Mouse (Mus musculus) midbrain, embryonic 13.5 days (tissue): ENCODE measurements at regions not wholly inside any gene's neighbourhood (a gene's known extent, or its start where the extent isn't known, plus 50 kb on each side); places are given as distances from the start of the nearest gene placed in this dataset.

Source experiments
- ATAC-seq: fragments of 200-750 bp; cut with Nextera tagmentation; 2 replicates; pipeline ENCODE4 v1.8.0; 2017; ENCODE audit warnings: mild to moderate bottlenecking, moderate TSS enrichment, moderate library complexity
- H3K27ac ChIP-seq: fragments of 300-500 bp; sonication (generic); 2 replicates; pipeline ENCODE4 v1.5.1; 2015; ENCODE audit warnings: inconsistent platforms, mild to moderate bottlenecking, moderate library complexity
- H3K27me3 ChIP-seq: fragments of 300-500 bp; sonication (generic); 2 replicates; pipeline ENCODE4 v1.6.1; 2015; ENCODE audit warnings: mild to moderate bottlenecking, inconsistent platforms
- H3K36me3 ChIP-seq: fragments of 300-500 bp; sonication (generic); 2 replicates; pipeline ENCODE4 v1.6.1; 2015; ENCODE audit warnings: mild to moderate bottlenecking, inconsistent platforms
- H3K4me1 ChIP-seq: fragments of 300-500 bp; sonication (generic); replicated peaks from 2 replicates; pipeline ENCODE4 v1.6.1; 2015; ENCODE audit warnings: inconsistent platforms
- H3K4me2 ChIP-seq: fragments of 300-500 bp; sonication (generic); replicated peaks from 2 replicates; pipeline ENCODE4 v1.6.1; 2015; ENCODE audit warnings: moderate library complexity, mild to moderate bottlenecking, inconsistent platforms
- H3K4me3 ChIP-seq: fragments of 300-500 bp; sonication (generic); replicated peaks from 2 replicates; pipeline ENCODE4 v1.5.1; 2015; ENCODE audit warnings: mild to moderate bottlenecking, inconsistent platforms
- H3K9ac ChIP-seq: fragments of 300-500 bp; sonication (generic); replicated peaks from 2 replicates; pipeline ENCODE4 v1.6.1; 2015; ENCODE audit warnings: mild to moderate bottlenecking, inconsistent platforms
- H3K9me3 ChIP-seq: fragments of 300-500 bp; sonication (generic); 2 replicates; pipeline ENCODE4 v1.6.1; 2016; ENCODE audit warnings: mild to moderate bottlenecking, inconsistent platforms
- WGBS: fragments of 180-500 bp; shearing (Covaris S2); methylation state at CpG from one replicate; pipeline ENCODE4 v1.1.7; 2015; 5-methylcytosine and 5-hydroxymethylcytosine counted together

GRCm38 (mm10) chr12:68672011-68672410 is 487.0 kb downstream of the Rps29 start:
- 83% methylated on average over 3 of the region's 3 CpGs for WGBS
- no peak for ATAC-seq
- no peak overlapping the region for H3K27ac ChIP-seq

DNA sequence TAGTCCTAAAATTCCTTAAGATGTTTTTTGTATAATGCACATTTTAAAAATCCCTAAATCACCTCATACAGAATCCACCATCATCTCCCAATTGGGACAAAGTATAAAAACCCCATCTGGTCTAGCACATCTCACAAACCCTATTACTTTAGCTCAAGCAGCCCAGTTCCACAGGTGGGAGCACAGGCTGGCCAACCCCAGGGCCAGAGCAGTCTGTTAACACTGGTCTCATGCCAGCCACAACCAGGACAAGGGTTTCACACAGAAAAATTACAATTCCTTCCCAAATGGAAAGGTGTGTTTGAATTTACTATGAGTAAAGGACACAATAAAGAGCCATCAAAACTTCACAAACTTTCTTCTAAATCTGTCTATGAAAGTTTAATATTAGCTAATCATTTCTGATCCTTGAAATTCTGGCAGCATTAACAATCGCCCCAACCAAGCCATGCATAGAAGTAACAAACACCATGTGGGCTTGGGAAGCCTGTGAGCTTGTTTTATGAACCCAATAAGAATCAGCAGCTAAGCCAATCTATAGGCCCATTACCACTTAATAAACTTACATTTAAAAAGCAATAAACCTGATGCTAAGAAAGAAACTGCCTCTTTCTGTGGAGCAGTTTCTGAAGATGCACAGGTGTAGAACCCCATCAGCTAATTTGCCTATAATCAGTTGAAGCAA is 512.9 kb downstream of the Rps29 start:
- Histone ChIP-seq H3K27ac (no peak overlapping the region), H3K4me2 (no peak overlapping the region), H3K4me3 (no peak overlapping the region), H3K9me3 (no peaks in the 10 kb centered on the region), H3K36me3 (no peaks in the 10 kb centered on the region), H3K27me3 (no peaks in the 10 kb centered on the region), H3K4me1 (no peaks in the 10 kb centered on the region), H3K9ac (no peak overlapping the region)
- ATAC-seq, result no peak
- WGBS, result 88% methylated on average over 1 of the region's 1 CpGs

More at GRCm38 (mm10) chr12:68672011-68672410, 487.0 kb downstream of the Rps29 start:
- Histone ChIP-seq H3K27me3 (no peaks in the 10 kb centered on the region), H3K9ac (no peak overlapping the region), H3K4me3 (no peak overlapping the region), H3K4me1 (no peaks in the 10 kb centered on the region; the same call in 1 of the 2 replicates), H3K4me2 (no peak overlapping the region), H3K36me3 (no peaks in the 10 kb centered on the region), H3K9me3 (no peaks in the 10 kb centered on the region)

DNA sequence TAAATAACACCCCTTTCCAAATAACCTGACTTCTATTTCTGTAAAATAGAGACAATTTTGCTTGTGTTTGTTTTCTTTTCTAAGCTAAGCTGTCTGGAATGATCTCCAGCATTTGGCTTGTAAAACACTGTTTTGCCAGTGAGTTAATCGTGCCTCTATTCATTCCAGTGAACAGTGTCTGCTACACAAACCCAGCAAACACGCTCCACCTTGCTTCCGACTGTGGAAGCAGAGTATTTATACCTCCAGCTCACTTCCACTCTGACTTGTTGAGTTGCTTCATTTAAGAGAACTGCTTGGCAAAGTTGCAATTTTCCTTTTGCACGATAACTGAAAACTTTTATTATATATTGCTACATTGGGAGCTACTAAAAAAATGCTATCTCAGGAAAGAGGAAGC is 515.3 kb downstream of the Rps29 start:
- Histone ChIP-seq H3K9me3 (no peaks in the 10 kb centered on the region), H3K4me1 (no peaks in the 10 kb centered on the region), H3K9ac (no peak overlapping the region), H3K27ac (no peak overlapping the region), H3K36me3 (no peaks in the 10 kb centered on the region), H3K4me2 (no peak overlapping the region), H3K4me3 (no peak overlapping the region), H3K27me3 (no peaks in the 10 kb centered on the region)
- ATAC-seq, result no peak
- 90% methylated on average over 4 of the region's 4 CpGs for WGBS

- Histone ChIP-seq H3K4me1 (no peaks in the 10 kb centered on the region), H3K27me3 (no peaks in the 10 kb centered on the region), H3K9me3 (no peaks in the 10 kb centered on the region), H3K9ac (no peak overlapping the region), H3K27ac (no peak overlapping the region), H3K4me2 (no peak overlapping the region), H3K36me3 (no peaks in the 10 kb centered on the region), H3K4me3 (no peak overlapping the region)
- no peak for ATAC-seq
- whole genome bisulfite sequencing, result 97% methylated on average over 3 of the region's 3 CpGs
Observed at GRCm38 (mm10) chr12:68632441-68632840, 526.5 kb downstream of the Rps29 start.

GRCm38 (mm10) chr12:68618337-68618736 is 540.6 kb downstream of the Rps29 start:
- Histone ChIP-seq H3K27me3 (no peaks in the 10 kb centered on the region), H3K9me3 (no peaks in the 10 kb centered on the region), H3K27ac (no peak overlapping the region), H3K36me3 (no peaks in the 10 kb centered on the region), H3K4me1 (no peaks in the 10 kb centered on the region), H3K4me3 (no peak overlapping the region), H3K4me2 (no peak overlapping the region), H3K9ac (no peak overlapping the region)
- WGBS, result 86% methylated on average over 2 of the region's 2 CpGs
- ATAC-seq, result no peak

DNA sequence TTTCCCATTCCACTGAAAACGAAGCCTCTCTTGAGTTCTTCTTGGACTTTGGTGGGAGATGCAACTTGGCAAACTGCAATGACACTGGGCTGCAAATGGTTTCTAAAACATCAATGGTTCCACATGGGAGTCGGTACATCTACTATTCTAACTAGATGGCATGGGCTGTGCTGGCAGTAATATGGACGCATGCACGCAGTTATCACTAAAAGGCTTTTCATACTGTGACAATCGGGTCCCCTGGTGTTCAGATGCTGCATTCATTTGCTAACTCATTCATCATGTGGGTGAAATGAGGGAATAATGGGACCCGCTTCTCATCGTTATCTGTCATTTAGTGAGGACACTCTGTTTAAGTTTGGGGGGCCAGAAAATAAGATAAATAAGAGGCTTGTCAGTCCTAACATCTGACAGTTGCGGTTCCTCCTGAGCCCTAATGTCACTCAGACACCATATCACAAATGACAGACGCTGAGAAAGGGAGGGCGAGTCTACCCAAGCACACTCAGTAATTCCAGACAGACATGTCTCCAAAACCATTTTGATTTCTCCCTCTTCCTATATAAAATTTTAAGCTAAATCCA is 553.5 kb downstream of the Rps29 start:
- Histone ChIP-seq H3K9ac (no peak overlapping the region), H3K4me3 (no peak overlapping the region), H3K36me3 (no peaks in the 10 kb centered on the region), H3K4me1 (peaks cover 4% of the 10 kb centered on the region; the same call in 1 of the 2 replicates), H3K4me2 (no peak overlapping the region), H3K27ac (no peak overlapping the region), H3K9me3 (no peaks in the 10 kb centered on the region), H3K27me3 (no peaks in the 10 kb centered on the region)
- 65% methylated on average over 10 of the region's 10 CpGs for WGBS
- ATAC-seq, result 0 out of 2 replicates have a peak, but pooled peaks have one; percentile 40

- no peak for ATAC-seq
- Histone ChIP-seq H3K9ac (no peak overlapping the region), H3K4me1 (peaks cover 12% of the 10 kb centered on the region), H3K36me3 (no peaks in the 10 kb centered on the region), H3K4me3 (no peak overlapping the region), H3K27ac (no peak overlapping the region), H3K9me3 (no peaks in the 10 kb centered on the region), H3K27me3 (no peaks in the 10 kb centered on the region), H3K4me2 (no peak overlapping the region)
- 87% methylated on average over 5 of the region's 5 CpGs for WGBS
Observed at GRCm38 (mm10) chr12:68604524-68605299, 554.3 kb downstream of the Rps29 start.

DNA sequence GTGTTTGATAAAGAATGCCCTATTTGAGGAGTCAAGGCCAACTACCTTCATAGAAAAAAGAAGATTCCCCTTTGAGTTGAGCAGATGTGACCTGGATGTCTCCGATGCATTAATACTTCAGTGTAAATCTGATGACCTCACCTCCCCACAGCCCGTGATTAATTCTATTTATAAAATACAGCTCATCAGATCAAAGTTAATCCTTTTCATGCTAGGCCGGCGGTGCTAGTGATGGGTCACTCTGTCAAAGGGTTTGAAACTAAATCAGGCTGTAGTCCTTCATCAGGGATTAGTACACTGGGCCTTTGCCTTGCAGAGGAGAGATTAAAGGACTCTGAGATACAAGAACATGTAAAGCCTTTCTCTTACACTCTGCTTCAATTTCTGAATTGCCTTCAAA is 556.3 kb downstream of the Rps29 start:
- H3K4me2 ChIP-seq, result no peak overlapping the region
- no peak overlapping the region for H3K4me3 ChIP-seq
- no peak overlapping the region for H3K27ac ChIP-seq
- peaks cover 22% of the 10 kb centered on the region for H3K4me1 ChIP-seq
- no peak for ATAC-seq
- H3K27me3 ChIP-seq, result no peaks in the 10 kb centered on the region
- 22% methylated on average over 4 of the region's 4 CpGs for WGBS
- H3K36me3 ChIP-seq, result no peaks in the 10 kb centered on the region
- no peaks in the 10 kb centered on the region for H3K9me3 ChIP-seq
- H3K9ac ChIP-seq, result no peak overlapping the region

- Histone ChIP-seq H3K9ac (no peak overlapping the region), H3K4me1 (peaks cover 22% of the 10 kb centered on the region), H3K27me3 (no peaks in the 10 kb centered on the region), H3K4me2 (no peak overlapping the region), H3K9me3 (no peaks in the 10 kb centered on the region), H3K27ac (no peak overlapping the region), H3K36me3 (no peaks in the 10 kb centered on the region), H3K4me3 (no peak overlapping the region)
- ATAC-seq, result no peak
Observed at GRCm38 (mm10) chr12:68601366-68601765, 557.6 kb downstream of the Rps29 start.

GRCm38 (mm10) chr12:68599681-68600596 is 559.0 kb downstream of the Rps29 start:
- Histone ChIP-seq H3K27ac (peak overlapping the region; percentile 61), H3K4me2 (no peak overlapping the region), H3K9me3 (no peaks in the 10 kb centered on the region)

DNA sequence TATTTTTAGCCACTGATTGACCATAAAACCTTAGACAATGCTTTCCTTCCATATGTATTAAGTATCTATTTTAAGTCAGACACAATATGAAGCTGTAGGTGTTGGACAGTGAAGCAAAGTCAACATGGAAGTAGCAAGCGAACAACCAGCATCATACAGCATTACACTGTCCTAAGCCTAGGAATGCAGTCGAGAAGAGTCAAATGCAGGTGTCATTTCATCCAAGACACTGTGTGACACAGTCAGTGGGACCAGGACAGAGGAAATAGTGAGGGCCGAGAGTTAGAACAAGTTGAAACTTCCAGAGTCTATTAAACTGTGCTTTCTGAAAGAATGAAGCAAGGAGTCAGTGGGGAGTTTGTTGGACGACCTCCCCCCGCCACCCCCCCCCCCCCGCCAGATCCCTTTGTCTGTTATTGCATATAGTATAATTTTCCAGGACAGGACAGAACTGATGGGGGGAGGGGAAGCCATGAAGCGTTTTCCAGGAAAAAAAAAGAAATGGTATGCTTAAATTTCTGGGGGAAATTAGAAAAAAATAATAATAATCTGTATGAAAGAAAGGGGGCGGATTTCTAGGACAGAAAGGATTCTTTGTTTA is 559.9 kb downstream of the Rps29 start:
- Histone ChIP-seq H3K4me3 (no peak overlapping the region), H3K27me3 (no peaks in the 10 kb centered on the region), H3K36me3 (no peaks in the 10 kb centered on the region), H3K27ac (peak overlapping the region; percentile 61; the same call in 1 of the 2 replicates), H3K9me3 (no peaks in the 10 kb centered on the region), H3K4me2 (no peak overlapping the region), H3K9ac (no peak overlapping the region), H3K4me1 (peaks cover 22% of the 10 kb centered on the region)
- no peak; the same call in 1 of the 2 replicates for ATAC-seq
- 31% methylated on average over 8 of the region's 8 CpGs for WGBS

More at GRCm38 (mm10) chr12:68599681-68600596, 559.0 kb downstream of the Rps29 start:
- 54% methylated on average over 7 of the region's 7 CpGs for WGBS
- ATAC-seq, result peak; percentile 88
- H3K9ac ChIP-seq, result no peak overlapping the region
- H3K4me1 ChIP-seq, result peaks cover 22% of the 10 kb centered on the region
- H3K36me3 ChIP-seq, result no peaks in the 10 kb centered on the region
- H3K27me3 ChIP-seq, result no peaks in the 10 kb centered on the region
- H3K4me3 ChIP-seq, result no peak overlapping the region
